Mouse (Mus musculus) adrenal gland, postnatal 10 days (tissue): ENCODE measurements around the gene Sypl2. TPM values are rescaled to one million over a fixed set of nuclear protein-coding genes. Genes with fewer than 3 reads are reported as not detected.

Experiments used
- DNase-seq: peaks from one replicate; pipeline ENCODE4 v3.0.0; 2021; ENCODE audit warnings: mixed read lengths
- total RNA-seq, 2 experiments: library from RNA; stranded (reverse); gene quantifications; 2 replicates each; pipeline ENCODE4 v1.2.3; 2021

Sypl2 gene
- total RNA-seq, 2 experiments from 2014 or later: 13.3 to 44.9 TPM

DNA sequence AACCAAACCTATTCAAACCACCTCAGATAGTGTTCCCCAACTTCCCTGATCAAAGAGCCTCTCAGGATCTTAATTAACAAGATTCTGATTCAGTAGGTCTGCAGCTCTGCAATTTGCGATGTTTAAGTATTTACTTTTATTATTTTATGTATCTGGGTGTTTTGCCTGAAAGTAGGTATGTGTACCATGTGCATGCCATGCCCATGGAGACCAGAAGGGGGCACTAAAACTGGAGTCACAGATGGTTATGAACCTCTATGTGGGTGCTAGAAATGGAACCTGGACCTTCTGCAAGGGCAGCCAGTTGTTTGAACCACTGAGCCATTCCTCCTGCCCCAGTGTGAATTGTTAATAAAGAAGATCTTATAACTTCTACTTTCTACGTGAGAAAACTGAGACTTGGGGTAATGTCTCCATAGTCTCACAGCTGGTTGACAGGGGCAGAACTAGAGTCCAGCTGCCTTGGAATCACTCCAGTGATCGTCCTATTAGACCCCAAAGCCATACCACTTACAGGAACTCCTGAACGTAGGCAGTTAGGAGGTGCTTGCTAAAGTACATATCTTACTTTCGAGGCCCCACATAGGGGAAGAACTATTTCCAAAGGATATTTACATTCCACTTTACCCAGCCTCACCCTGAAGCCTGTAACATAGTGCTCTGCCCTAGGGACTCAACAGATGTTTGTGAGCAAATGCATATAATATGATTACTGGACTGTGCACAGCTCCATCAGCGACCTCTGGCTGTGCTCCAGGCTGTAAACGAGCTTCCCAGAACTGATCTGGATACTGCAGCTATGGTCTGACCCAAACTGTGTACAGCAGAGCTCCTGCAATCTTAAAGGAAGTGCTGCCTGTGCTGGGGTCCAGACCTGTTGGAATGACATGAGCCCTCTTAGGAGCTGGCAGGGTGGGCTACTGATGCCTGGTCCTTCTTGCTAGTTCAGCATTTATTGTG lies 47.4 kb downstream of the Sypl2 start:
- DNase-seq: no peak

DNA sequence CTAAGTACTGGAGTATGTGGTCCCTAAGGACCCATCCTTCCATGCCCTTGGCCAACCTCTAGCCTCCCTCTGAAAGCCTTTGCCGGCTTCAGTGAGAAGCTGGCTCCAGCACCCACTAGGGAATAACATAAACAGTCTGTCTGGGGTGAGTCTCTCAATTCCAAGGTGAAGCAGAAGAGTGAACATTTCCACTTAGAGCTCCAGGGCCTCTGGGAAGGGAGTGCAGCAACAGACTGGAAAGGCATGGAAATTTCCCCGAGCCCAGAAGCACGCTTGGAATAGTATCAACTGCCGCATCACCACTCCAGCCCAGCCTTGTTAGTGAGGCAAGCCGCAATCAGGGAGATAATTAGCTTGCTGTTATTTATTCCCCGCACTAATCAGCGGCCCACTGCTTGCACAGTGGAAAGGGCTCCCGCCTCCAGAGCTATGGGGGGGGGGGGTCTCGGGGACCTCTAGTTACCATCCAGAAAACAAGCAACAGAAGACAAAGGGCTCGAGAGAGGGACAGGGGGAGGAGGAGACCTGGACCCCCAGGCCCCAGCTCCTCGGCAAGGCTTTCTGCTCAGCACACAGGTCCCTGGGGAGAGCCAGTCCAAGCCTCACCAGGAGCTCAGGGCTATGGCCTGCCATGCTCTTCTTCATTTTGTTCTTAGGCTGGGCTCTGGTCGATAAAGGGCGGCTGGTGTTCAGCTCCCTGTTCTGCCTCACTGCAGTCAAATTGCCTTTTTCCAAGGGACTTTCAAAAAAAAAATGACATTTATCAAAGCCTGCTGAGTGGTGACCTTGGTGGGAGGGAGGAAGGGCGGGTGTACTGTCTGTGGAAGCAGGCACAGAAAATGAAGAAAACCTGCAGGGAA lies 51.5 kb downstream of the Sypl2 start:
- peak; percentile 73 for DNase-seq

DNA sequence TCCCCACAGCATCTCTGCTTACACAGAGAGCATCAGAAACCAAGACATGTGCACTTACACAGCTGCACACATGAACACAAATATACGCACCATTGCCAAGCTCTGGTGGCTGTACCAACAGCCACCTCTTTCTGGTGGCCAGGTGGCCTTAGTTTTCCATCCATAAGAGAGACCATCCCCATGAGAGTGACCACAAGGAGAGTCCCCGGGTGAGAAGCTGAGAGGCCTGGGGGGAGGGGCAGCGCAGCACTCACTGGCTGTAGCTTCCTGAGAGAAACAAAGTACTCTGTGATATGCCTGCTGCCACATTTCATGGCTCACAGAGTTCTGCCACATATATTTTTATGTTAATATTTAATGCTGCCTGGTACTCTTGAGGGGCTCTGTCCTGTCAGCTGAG lies 57.2 kb downstream of the Sypl2 start:
- DNase-seq: no peak

DNA sequence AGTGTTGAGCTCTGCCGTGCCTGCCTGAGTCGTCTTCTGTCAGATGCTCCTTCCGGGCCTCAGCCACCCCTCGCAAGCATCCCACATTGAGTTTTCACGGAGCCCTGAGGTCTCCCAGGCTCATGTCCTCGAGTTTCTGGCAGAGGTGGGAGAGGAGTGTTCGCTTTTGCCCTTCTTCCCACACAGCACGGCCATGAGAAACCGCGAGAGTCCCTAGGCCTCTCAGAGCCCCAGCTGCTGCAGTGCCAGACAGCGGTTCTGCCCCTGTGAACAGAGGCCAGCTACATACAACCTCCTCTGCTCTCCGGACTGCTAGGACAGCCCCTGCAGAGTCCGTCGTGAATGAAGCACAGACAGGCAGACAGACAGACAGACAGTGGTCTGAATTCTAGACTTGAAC lies 58.9 kb downstream of the Sypl2 start:
- no peak for DNase-seq

DNA sequence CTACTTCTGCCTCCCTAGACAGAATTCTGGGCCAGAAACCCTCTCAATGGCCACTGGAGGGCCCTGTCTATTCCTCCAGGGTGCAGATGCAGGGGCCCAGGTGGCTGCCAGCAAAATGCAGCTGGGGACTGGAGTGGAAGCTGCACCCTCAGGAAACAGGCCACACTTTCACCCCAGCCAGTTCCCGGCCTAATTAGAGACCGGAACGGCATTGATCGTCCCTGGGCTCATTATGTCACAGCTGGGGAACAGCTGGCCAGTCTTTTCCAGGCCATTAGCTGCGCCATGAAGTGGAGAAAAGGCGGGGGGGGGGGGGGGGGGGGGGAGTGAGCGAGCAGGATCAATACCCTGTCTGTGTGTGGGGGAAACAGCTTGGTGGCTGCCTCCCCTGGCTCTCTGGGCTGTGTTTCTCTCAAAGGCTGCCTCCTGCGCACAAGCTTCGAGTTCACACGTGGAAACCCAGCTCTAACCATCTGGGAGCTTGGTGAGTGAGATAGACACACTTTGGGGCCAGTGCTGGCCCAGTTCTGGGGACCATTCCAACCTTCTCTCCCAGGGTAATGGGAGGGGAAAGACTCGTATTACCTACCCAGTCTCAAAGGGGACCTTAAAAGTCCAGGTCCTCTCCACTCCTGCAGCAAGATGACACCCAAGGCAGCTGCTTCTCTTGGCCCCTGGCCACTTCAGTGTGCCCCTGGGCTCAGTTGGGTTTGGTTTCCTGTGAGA lies 59.8 kb downstream of the Sypl2 start:
- DNase-seq: peak; percentile 38

DNA sequence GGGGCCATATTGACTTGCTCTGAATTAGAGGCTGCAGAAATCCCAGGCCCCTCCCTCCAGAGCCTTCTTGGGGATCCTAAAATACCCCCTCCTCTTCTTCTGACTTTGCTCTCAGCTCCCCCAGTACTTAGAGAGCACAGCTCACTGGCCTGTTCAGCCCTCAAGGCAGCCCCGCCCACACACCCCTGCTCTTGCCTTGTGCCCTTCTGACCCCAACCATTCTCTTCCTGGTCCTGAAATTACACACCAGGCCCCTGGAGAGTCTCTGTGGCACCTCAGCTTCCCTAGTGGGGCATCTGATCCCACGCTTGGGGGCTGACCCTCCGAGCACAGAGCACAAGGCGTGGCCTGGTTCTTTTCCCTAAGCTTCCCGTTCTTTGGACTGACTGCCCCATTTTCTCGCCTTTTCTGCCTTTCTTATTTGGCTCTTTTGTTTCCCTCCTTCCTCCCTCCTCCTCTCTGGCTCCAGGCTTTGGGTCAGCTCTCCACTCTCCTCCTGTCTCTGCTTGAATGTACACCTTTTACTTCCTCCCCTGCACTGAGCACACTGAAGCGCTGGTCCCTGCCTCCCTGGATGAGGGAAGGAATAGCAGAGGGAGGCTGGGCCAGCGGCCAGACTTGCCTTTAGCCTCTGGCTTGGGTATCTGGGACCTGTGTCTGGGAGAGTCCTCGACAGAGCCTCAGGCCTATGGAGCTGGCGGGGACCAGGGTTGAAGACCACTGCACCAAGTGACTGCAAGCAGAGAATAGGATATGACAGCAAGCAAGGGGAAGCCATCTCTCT lies 60.7 kb downstream of the Sypl2 start:
- no peak for DNase-seq

DNA sequence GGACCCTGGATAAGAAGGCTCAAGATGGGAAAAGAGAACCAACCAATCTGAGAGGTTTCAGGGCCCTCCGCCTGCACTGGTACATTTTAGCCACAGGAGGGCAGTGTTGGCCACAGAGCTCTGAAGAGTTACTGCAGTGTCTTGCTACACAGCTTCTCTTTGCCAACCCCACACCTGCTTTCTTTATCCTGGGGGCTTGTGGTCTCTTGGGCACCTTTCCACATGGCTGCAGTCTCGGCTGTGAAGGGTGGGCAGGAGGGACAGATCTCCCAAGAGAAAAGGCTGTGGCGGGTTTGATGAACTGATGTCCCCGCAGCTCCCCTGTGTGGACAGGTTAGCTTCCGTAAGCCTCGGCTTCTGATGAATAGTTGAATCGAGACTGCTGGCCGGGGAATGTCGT lies 61.6 kb downstream of the Sypl2 start:
- DNase-seq: peak; percentile 87

DNA sequence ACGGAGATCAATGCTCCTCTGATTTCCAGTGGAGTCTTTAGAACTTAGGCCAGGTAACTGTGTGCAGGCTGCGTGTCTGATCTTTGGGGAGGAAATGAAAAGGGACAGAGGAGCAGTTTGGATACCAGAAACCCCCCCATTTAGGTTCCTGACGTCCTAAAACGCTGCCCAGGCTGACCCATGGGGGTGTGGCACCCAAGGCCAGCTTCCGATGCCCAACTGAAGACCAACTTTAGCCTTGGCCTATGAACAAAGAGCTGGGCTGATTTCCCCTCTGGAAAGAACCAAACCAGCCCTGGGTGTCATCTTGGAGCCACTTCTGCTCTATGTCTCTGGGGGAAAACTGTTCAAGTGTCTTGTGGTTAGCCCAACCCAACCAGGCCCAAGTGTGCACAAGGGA lies 62.4 kb downstream of the Sypl2 start:
- no peak for DNase-seq

Other genes starting within 250 kb of the Sypl2 start
- gene Gstm2, start 240.2 kb downstream of the Sypl2 start, total RNA-seq: 100 to 1,000 TPM in 1 of 2 experiments, 10 to 100 TPM in 1; 95.5 to 101 TPM
- 100 to 1,000 TPM; 131 to 144 TPM for gene Gstm1, start 208.7 kb downstream of the Sypl2 start, total RNA-seq
- 10 to 100 TPM; 12.8 to 13.3 TPM for gene Gstm4, start 181.8 kb downstream of the Sypl2 start, total RNA-seq
- gene Ampd2, start 140.0 kb downstream of the Sypl2 start, total RNA-seq: 10 to 100 TPM; 79.3 to 92.2 TPM
- gene Gnat2, start 133.9 kb downstream of the Sypl2 start, total RNA-seq: 1 to 10 TPM; 6.6 to 6.8 TPM
- 100 to 1,000 TPM; 101 to 113 TPM for gene Gnai3, start 80.5 kb downstream of the Sypl2 start, total RNA-seq
- gene Gpr61, start 71.8 kb downstream of the Sypl2 start, total RNA-seq: under 1 TPM; 0.15 to 0.48 TPM
- 10 to 100 TPM; 13.1 to 18.4 TPM for gene Amigo1, start 40.3 kb downstream of the Sypl2 start, total RNA-seq
- gene Cyb561d1, start 25.4 kb downstream of the Sypl2 start, total RNA-seq: 1 to 10 TPM; 6.6 to 6.9 TPM
- 10 to 100 TPM in 1 of 2 experiments, 1 to 10 TPM in 1; 7.6 to 10.1 TPM for gene Atxn7l2, start 15.7 kb downstream of the Sypl2 start, total RNA-seq
- gene Psma5, start 30.3 kb upstream of the Sypl2 start, total RNA-seq: 10 to 100 TPM; 90.7 to 94.6 TPM
- gene Sort1, start 57.4 kb upstream of the Sypl2 start, total RNA-seq: 10 to 100 TPM; 46.1 to 48.8 TPM
- gene Mybphl, start 138.3 kb upstream of the Sypl2 start, total RNA-seq: not detected
- 1 to 10 TPM; 6.0 to 6.4 TPM for gene Psrc1, start 157.2 kb upstream of the Sypl2 start, total RNA-seq
- 10 to 100 TPM; 11.1 to 12.1 TPM for gene Celsr2, start 188.9 kb upstream of the Sypl2 start, total RNA-seq
- gene Sars, start 218.6 kb upstream of the Sypl2 start, total RNA-seq: 100 to 1,000 TPM; 146 to 152 TPM